Mouse (Mus musculus) lung, postnatal 0 days (tissue): ENCODE data around the gene Vmn2r90.

ENCODE experiments used
- CTCF ChIP-seq: IDR thresholded peaks from 2 replicates; pipeline ENCODE4 v1.5.1; 2016; ENCODE audit warnings: antibody characterized with exemption, mild to moderate bottlenecking
- EP300 ChIP-seq: IDR thresholded peaks from 2 replicates; pipeline ENCODE4 v1.6.1; 2016; ENCODE audit warnings: antibody characterized with exemption, mild to moderate bottlenecking, control low read depth

DNA sequence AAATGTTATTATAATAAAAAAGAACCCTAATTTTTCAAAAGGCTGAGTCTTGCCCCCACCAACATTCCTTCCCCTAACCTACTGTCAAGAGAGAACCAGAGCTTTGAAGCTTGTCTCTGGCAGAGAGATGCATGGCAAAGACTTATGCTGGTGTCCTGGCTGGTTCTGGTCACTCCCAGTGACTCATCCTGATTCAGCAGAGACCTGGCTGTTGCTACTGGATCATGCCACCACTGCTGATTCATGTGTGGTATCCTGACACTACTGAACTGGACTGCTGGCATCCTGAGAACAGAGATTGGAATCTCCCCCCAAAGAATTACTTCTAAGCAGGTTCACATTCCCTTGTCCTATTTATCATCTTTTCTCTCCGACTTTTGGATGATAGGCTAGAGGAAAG is 60.7 kb downstream of the Vmn2r90 start:
- TF ChIP-seq CTCF, result no peak
- no peak for TF ChIP-seq EP300
